Mouse (Mus musculus) common myeloid progenitor, adult 5-6 weeks (primary cell): Measurements from ENCODE around the gene Macf1. TPM values are rescaled to one million over a fixed set of nuclear protein-coding genes. Genes with fewer than 3 reads are reported as not detected.
A peak's percentile ranks its signal among the peaks of the same experiment; 100 is the strongest.
"Not testable (repeated sequence)": the region's sequence is repeated elsewhere in the genome, so short reads cannot be mapped to it uniquely, and the experiment has no call there.

Experiments used
- ATAC-seq: replicated peaks from 2 replicates; pipeline ENCODE4 v1.8.0; 2016; ENCODE audit warnings: low read depth, mild to moderate bottlenecking, moderate TSS enrichment, inconsistent platforms; ENCODE audit not compliant: poor library complexity, severe bottlenecking
- total RNA-seq: library from RNA; stranded (forward); fragments of 200-1000, 187-1606 nt; gene quantifications from 2 replicates; pipeline ENCODE4 v1.2.3, GENCODE M21; 2017

Macf1 gene
- total RNA-seq, 1 experiment from 2014 or later, result 225 TPM

DNA sequence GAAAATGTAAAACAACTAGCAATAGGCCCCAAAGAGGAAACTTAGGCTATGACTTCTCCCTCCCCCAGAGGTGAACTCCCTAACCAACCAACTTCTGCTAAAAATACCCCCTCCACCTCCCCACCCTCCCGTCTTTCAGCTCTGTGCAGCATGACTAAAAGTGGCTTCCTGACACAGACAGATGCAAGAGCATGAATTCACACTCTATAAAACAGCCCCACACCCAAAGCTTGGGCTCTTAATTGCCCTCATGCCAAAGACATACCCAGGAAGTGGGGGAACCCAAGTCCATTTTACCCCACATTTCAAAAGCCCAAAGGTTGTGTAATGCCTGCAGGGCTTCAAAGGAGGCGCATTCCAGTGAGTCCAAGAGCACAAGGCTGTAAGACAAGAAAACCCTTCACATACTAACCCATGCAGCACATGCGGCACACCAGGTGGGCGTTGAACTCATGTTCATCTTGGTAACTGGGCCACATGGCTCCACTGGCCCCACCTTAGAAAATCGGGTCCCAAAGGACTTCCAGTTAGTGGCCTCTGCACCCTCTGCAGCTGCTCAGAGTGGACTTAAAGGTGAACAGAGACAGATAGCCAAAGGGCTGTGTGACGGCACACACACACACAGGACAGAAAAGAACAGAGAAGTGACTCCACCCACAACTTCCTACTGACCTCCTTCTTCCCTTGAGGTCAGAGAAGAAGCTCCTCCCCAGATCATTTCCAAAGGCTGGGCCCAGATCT is 119.9 kb downstream of the Macf1 start:
- ATAC-seq, result peak; percentile 75

DNA sequence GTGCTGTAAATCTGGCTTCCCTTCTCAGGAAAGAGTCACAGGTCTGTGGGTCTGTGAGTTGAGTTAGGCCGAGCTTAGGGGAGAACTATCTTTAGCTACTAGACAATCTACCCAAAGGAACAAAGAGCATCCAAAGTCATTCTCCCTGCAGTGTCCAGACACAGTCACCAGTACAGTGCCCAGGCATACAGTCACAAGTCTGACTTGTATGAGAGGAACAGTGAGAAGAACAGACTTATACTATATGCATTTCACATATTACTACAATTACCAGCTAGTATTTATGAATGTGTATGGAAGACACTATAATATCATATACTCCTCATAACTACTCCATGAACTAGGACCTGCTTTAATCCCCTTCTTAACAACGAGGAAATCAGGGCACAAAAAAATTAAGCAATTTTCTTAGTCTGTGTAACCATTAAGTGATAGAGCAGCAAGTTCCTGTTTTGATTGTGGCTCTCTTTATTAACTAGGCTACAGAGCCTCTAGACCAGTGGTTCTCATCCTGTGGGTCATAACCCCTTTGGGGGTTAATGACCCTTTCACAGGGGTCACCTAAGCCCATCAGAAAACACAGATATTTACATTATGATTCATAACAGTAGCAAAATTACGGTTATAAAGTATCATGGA is 121.9 kb downstream of the Macf1 start:
- ATAC-seq, result 0 out of 2 replicates have a peak, but pooled peaks have one; percentile 24

DNA sequence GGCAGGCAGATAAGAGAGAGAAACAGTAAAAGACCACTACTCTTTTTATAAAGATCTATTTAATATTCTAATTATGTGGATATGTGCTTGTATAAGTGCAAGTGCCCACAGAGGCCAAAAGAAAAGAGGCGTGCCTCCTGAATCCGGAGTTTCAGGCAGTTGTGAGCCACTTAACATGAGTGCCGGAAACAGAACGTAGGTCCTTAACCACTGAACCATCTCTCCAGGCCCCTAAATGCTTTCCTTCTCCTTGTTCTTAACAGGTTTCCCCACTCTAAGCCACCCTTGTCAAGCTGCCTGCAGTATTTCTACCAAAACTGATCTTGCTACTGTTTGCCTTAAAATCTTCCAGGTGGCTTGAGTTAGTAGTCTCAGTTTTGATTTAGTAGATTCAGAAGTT is 123.3 kb downstream of the Macf1 start:
- no peak for ATAC-seq

DNA sequence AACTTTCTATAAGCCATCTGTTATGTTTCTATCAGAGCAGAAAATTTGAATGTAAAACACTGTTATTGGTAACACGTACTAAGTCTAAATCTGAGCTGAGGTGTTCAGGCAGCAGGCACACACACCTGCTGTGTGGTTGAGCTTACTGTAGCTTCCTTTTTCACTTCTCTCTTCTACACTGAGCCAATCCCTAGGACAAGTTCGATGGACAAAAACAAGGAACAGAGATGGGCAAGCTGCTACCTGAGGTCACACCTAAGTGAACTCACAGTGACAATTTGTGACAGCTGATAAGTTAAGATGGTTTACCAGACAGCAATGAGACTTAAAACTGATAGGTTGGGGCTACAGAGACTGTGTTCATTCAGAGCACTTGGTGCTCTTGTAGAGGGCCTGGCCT is 125.7 kb downstream of the Macf1 start:
- no peak for ATAC-seq

DNA sequence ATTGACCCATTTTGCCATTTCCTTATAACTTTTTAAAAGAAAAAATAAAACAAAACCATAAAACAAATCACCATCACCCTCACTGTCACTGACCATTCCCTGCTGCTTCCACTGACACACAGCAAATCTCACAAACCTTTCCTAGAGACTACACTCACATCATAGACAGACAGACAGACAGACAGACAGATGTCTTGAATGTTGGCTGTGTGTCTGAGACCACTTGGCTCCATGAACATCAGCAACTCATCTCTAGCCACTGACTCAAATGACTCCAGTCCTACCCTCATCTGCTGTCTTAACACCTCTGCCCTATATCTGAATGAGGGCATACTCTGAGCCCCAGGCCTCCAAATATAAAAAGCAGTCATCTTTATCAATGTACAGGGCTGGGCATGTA is 128.9 kb downstream of the Macf1 start:
- no peak for ATAC-seq

DNA sequence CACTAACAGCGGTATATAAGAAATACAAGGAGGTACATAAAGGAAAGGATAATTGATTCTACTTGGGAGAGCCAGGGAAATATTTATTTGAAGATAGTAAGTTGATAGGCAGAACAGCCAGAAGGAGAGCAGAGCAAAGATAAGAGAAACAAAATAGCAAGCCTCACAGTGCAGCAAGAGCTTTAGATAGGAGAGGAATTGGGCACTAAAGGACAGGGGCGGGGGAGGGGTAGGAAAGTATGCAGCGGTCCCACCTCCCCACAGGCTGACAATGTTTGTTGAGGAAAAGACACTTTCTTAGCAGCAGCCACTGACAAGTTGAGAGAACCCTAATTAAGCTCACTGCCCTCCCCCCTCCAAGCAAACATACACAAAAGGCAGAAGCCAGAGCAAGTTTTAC is 131.5 kb downstream of the Macf1 start:
- ATAC-seq, result no peak

DNA sequence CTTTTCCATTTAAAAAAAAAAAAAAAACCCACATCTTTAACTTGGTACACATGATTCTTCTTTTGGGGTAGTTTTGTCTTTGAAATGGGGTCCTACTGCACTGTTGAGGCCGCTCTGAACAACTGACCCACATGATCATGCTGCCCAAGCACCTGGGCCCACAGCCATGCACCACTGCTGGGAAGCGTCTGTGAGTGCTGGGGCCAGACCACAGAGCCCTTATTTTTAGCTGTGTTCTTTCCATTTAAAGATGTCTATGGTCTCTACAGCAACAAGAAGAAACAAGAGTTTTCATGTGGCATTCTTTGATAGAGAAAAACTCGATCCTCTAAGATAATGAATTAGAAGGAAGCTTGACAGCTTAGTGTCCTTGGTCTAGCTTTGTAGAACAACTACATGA is 135.8 kb downstream of the Macf1 start:
- ATAC-seq, result 0 out of 2 replicates have a peak, but pooled peaks have one; percentile 36

DNA sequence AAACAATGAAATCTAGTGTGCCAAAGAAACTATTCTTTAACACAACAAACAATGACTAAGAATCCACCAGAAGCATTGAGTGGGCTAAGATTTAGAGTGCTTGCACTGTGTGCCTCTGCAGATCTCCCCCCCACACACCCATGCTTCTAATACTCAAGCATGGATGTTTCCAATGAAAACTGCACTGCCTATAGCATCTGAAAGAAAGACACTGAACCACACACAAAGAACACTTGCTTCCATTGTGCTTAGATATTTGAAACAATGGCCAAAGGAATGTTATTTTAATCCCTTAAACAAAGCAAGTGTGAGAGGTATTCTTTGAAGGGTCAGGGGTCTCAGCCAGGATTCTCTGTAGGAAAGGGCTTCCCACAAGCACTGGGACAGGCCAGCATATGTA is 140.5 kb downstream of the Macf1 start:
- no peak for ATAC-seq

DNA sequence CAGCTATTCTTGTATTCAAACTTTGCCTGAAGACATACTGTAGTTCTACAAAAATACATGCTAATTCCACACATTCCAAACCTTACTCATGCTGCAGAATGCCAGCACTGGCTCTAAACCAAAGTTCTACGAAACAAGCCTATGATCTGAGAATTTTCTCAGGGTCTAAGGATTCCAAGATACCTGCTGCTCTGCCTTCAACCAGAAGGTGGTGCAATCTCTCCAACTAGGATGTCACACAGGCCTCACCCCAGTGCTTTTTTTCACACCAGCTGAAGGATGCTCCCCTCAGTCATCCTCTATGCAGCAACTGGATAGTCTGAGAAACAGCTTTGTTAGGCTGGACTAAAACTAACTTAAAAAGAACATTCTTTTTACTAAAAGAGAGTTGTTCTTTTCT is 148.9 kb downstream of the Macf1 start:
- peak; percentile 92 for ATAC-seq

DNA sequence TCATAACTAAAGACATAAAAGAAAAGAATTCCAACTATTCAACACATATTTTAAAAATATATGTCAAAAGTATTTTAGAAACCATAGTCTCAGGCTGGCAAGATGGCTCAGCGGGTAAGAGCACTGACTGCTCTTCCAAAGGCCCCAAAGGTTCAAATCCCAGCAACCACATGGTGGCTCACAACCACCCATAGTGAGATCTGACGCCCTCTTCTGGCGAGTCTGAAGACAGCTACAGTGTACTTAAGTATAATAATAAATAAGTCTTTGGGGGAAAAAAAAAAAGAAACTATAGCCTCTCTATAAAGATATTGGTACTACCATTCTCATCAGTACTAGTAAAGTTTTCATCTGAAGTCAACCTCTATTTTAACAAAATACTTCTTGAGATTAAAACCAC is 152.2 kb downstream of the Macf1 start:
- ATAC-seq, result no peak

DNA sequence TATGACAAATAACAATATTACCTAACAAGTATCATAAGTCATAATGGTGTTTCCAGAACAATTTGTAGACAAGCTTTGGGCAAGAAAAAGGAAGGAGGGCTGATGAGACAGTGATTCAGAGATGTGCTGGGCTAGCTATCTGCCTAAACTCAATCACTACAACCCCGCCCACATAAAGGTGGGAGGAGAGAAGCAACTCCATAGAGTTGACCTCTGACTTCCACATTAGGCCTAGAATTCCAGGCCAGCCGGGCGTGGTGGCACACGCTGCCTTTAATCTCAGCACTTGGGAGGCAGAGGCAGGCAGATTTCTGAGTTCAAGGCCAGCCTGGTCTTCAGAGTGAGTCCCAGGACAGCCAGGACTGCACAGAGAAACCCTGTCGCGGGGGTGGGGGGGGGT is 153.2 kb downstream of the Macf1 start:
- no peak for ATAC-seq

DNA sequence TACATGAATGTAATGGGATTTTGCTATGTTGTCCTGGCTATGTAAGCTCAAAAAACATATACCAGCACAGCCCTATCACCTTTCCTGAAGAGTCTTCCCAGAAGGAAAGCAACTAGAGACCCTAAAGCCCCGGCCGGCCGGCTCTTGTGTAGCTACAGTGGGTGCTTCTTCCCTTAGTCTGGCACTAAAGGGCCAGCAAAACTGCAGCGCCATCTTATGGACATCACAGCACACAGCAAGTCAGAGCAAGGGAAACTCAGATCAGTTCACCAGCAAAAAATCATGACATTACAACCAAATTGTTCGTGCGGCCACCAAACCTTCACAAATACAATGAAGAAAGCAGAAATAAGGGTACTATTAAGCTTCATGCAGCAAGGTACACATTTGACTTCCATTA is 154.9 kb downstream of the Macf1 start:
- peak; percentile 72; the same call in 1 of the 2 replicates for ATAC-seq

DNA sequence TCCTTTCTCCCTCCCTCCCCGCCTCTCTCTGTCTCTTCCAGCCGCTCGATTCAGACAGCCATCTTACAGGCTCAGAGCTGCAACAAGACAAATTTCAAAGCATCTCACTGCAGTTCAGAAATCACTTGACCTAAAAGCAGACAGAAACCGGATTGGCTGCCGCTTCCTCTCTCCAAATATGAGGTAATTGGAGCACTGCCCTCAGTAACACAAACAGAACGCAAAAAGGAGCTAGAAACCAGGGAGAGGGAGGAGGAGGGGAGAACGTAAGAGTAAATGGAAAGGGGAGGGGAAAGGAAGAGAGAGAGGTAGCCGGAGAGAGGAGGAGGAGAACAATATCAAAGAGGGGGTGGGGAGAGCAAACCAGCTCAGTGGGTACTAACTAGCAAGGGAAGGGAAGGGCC is 156.6 kb downstream of the Macf1 start:
- no peak for ATAC-seq

DNA sequence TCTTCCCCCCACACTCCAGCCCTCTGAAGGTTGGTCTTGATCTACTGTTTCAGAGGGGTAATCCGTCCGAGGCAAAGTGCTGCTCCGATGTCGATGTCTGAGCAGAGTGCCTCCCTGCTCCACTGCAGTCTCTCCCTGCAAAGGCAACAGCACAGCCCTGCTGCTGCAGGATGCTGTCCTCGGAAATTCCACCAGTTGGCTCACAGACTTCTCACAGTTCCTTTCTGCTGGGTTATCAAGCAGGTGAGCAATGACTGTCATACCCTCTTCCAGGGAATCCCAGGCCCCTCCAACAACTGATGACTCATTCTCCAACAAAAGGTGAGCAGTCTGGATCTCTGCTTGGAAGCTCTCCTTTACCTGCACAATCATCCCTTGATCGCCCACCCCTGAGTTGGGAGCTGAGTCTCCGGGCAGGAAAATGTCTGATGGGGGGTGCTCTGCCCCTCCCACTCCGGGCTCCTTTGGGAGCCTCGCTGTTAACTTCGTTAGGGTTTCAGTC is 157.3 kb downstream of the Macf1 start:
- no peak for ATAC-seq

DNA sequence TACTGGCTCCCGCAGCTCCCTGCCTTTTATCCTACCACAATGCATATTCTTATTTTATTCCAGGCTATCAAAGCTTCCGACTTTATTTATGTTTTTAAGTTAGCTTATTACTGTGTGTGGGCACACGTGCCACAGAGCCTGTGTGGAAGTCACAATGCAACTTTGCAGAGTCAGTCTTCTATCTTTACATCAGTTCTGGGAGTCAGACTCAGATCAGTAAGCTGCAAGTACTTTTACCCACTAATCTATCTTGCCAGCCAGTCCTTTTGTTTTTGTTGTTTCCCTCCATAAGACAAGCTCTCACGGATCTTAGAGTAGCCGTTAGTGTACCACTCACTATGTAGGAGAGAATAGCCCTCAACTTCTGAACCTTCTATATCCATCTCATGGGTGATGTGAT is 159.4 kb downstream of the Macf1 start:
- no peak for ATAC-seq

DNA sequence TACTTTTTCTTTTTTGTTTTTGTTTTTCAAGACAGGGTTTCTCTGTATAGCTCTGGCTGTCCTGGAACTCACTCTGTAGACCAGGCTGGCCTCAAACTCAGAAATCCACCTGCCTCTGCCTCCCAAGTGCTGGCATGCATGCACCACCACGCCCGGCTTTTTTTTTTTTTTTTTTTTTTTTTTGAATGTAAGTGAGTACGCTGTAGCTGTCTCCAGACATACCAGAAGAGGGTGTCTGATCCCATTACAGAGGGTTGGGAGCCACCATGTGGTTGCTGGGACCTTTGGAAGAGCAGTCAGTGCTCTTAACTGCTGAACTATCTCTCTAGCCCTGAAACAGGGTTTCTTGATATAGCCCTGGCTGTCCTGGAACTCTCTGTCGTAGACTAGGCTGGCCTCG is 164.0 kb downstream of the Macf1 start:
- ATAC-seq, result not testable (repeated sequence)

DNA sequence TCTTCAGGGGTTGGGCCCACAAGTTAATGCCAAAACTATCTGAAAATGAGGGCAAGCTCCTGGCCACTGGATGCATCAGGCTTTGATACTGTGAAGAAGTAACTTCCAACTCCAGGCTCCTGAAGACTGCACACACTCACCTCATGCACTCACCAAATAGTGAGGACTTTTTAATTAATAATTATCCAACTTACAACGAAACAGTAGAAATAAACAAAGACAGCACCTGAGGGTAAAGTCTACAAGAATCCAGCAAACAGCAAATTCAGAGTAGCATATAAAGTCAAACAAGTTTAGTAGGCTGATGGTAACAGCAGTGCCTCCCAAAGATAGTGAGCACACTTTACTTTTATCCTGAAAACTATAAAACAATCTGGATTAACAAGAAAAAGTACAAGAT is 168.5 kb downstream of the Macf1 start:
- ATAC-seq, result no peak

DNA sequence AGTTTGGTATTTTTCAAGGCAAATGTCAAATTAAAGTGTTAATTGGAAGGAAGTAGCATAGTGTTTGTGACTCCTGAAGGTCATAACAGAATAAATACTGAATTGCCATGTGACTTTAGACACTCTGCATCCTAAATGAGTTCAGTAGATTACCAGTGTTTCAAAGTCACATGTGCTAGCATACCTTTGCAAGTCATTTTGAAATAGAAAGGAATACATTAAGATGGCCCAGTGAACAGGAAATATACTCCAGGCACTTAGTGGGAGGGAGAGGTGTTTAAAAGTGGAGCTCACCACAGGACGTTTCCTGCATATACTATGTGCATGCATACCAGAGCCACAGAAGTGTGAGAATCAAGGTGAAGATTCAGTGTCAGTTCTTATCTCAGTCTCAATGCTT is 174.0 kb downstream of the Macf1 start:
- ATAC-seq, result no peak

DNA sequence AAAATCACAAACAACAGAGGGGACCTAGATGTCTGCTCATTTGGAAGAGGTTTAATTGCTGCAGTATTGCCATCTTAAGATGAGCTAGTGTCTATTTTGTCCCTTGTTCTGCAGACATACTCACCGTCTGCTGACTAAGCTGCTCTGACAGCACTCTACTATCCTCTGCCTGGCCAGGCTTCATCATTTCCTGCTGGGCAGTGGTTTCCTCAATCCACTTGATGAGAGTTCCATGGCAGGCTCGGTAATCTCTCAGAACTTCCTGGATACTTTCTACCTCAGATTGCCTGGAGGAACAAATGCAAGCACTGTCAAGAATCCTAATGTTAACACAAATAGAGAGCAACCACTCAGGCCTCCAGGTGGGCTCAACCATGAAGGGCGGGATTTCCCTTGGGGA is 195.1 kb downstream of the Macf1 start:
- no peak for ATAC-seq

DNA sequence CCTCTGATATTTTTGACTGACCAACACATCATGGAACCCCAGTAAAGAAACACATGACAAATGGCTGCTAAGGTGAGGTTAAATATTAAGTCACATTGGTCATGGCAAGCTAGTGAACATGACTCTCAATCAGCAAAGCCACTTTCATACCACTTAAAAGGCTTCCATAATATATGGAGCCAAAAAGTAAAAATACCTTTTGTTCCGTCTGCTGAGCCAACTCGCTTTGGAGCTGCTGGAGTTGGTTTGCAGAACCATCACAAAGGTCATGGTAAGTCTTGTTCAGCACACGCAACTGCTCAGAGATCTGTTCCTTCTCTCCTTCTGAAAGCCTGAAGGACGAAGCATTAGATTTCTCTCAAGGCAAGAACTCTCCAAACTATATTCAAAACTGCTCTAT is 204.2 kb downstream of the Macf1 start:
- no peak for ATAC-seq

DNA sequence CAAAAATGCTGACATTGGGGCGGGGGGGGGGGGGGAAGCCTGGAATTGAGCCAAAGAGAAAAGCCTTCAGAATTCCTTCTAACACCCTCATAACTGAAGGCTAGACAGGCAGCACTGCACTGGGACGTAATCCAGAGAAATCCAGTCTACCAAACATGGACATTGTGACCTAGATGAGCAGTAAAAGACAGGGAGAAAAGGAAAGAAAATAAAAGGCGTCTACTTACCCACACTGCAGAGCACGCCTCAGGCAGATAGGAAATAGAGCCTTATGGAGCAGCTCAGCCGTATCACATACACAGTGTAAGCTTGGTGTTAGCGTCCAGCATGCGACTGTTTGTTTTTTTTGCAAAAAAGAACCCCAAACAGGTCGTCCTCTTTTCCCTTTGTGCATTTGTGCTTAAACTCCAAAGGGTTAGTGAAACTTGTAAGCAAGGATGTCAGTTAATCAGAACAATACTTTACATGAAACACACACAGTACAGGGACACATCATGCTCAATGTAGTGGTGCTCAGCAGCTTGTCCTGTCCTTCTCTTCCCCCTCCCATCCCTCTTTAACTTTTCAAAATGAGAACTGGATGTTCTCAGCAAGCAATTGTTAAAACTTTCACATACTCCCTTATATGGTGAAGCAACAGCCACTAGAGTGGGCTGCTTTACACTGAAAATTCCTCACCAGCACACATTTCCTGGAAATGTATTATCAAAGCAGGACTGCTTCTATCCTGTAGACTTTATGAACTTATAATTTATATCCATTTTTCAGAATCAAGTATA is 205.3 kb downstream of the Macf1 start:
- ATAC-seq, result no peak
